ENCODE assay signal across 8 mouse cellular contexts in genomic region chr10:89443115-89443622, GRCm38 (mm10). TPM values are rescaled to one million over a fixed set of nuclear protein-coding genes. Genes with fewer than 3 reads are reported as not detected.
DNase-seq lines count a peak whose midpoint lies in the region; ATAC-seq and TF ChIP-seq lines count a peak whose summit lies in the region.

No protein-coding gene starts in this region.

- no peak for DNase-seq in kidney, adult 2 months
- no peak for DNase-seq in kidney, adult 11 months
- peak; percentile 79 for DNase-seq in MEL (ENCODE audit: low read depth, low spot score)
- DNase-seq in hindbrain, postnatal 0 days (ENCODE audit: low spot score) = no peak
- peak; percentile 32 for DNase-seq in lung, postnatal 14 days
- no peak for DNase-seq in adrenal gland, postnatal 10 days

- no peaks in the 10 kb centered on the region for H3K27me3 ChIP-seq in kidney, adult 2 months (replicated peaks; ENCODE audit: control insufficient read depth, insufficient read depth, low read length)
- no peaks in the 10 kb centered on the region for H3K27me3 ChIP-seq in MEL (ENCODE audit: control insufficient read depth in 1 of 2, insufficient read depth in 2 of 2, low read length in 2 of 2)
- H3K27me3 ChIP-seq in forebrain, embryonic 12.5 days = peaks cover 45% of the 10 kb centered on the region
- no peaks in the 10 kb centered on the region for H3K27me3 ChIP-seq in hindbrain, postnatal 0 days (ENCODE audit: insufficient read depth, low read length)
- no peaks in the 10 kb centered on the region for H3K27me3 ChIP-seq in stomach, embryonic 14.5 days (ENCODE audit: control insufficient read depth, insufficient read depth, low read length)

- peak overlapping the region; percentile 62 for H3K9ac ChIP-seq in MEL (ENCODE audit: control insufficient read depth, low read depth, low read length, poor library complexity, severe bottlenecking)
- peak overlapping the region; percentile 74 for H3K9ac ChIP-seq in forebrain, embryonic 12.5 days
- peak overlapping the region; percentile 54 for H3K9ac ChIP-seq in hindbrain, postnatal 0 days (replicated peaks; ENCODE audit: low read length)
- H3K9ac ChIP-seq in stomach, embryonic 14.5 days (replicated peaks; ENCODE audit: low read depth, low read length) = peak overlapping the region; percentile 57

- H3K4me1 ChIP-seq in kidney, adult 2 months (ENCODE audit: control insufficient read depth, insufficient read depth, low read length) = no peaks in the 10 kb centered on the region
- H3K4me1 ChIP-seq in MEL (ENCODE audit: control insufficient read depth in 1 of 2, insufficient read depth in 2 of 2, low read length in 2 of 2) = peaks cover 3 to 9% of the 10 kb centered on the region in 2 experiments
- peaks cover 14% of the 10 kb centered on the region for H3K4me1 ChIP-seq in forebrain, embryonic 12.5 days
- peaks cover 2% of the 10 kb centered on the region; the same call in 1 of the 2 replicates for H3K4me1 ChIP-seq in hindbrain, postnatal 0 days (ENCODE audit: insufficient read depth, low read length)
- H3K4me1 ChIP-seq in stomach, embryonic 14.5 days (ENCODE audit: control insufficient read depth, insufficient read depth, low read length) = 0 out of 2 replicates have a peak, but pooled peaks cover 4% of the 10 kb centered on the region

- no peaks in the 10 kb centered on the region for H3K36me3 ChIP-seq in kidney, adult 2 months (ENCODE audit: control insufficient read depth, insufficient read depth, low read length)
- H3K36me3 ChIP-seq in MEL (ENCODE audit: control insufficient read depth in 1 of 2, insufficient read depth in 2 of 2, low read length in 2 of 2) = peaks cover 0 to 2% of the 10 kb centered on the region in 2 experiments; a peak in 1 of 4 replicates
- 0 out of 2 replicates have a peak, but pooled peaks cover 6% of the 10 kb centered on the region for H3K36me3 ChIP-seq in forebrain, embryonic 12.5 days (replicated peaks)
- H3K36me3 ChIP-seq in hindbrain, postnatal 0 days (ENCODE audit: insufficient read depth, low read length) = no peaks in the 10 kb centered on the region
- no peaks in the 10 kb centered on the region; the same call in 1 of the 2 replicates for H3K36me3 ChIP-seq in stomach, embryonic 14.5 days (ENCODE audit: control insufficient read depth, insufficient read depth, low read length)

- H3K4me2 ChIP-seq in forebrain, embryonic 12.5 days = peak overlapping the region; percentile 85
- peak overlapping the region; percentile 99 for H3K4me2 ChIP-seq in hindbrain, postnatal 0 days (ENCODE audit: low read depth, low read length)
- H3K4me2 ChIP-seq in stomach, embryonic 14.5 days (replicated peaks; ENCODE audit: low read depth, low read length) = peak overlapping the region; percentile 74

- ATAC-seq in forebrain, embryonic 12.5 days (ENCODE audit: low FRiP score) = no peak
- ATAC-seq in hindbrain, postnatal 0 days = peak; percentile 27
- peak; percentile 25; the same call in 1 of the 2 replicates for ATAC-seq in stomach, embryonic 14.5 days (ENCODE audit: insufficient number of reproducible peaks, insufficient read depth, low FRiP score, low read depth)

- no peak for TF ChIP-seq CTCF in kidney, adult 2 months (conservative IDR thresholded peaks at IDR 0.05; ENCODE audit: insufficient read depth, insufficient read length, low read depth, low read length)
- no peak for TF ChIP-seq CTCF in MEL (IDR thresholded peaks at IDR 0.05 in 2 of 3, conservative IDR thresholded peaks at IDR 0.05 in 1 of 3; ENCODE audit: control insufficient read depth in 1 of 3, insufficient read depth in 1 of 3, low read depth in 2 of 3, low read length in 3 of 3, poor library complexity in 1 of 3, severe bottlenecking in 1 of 3)
- no peak for TF ChIP-seq CTCF in hindbrain, postnatal 0 days (IDR thresholded peaks at IDR 0.05; ENCODE audit: low read depth)

- under 1% methylated on average over 17 of the region's 17 CpGs for WGBS in kidney, adult 2 months
- 1% methylated on average over 17 of the region's 17 CpGs for WGBS in forebrain, embryonic 12.5 days
- WGBS in hindbrain, postnatal 0 days = 0% methylated on average over 17 of the region's 17 CpGs
- WGBS in stomach, embryonic 14.5 days = under 1% methylated on average over 17 of the region's 17 CpGs

- no peak for TF ChIP-seq POLR2A in kidney, adult 2 months (IDR thresholded peaks at IDR 0.05; ENCODE audit: low read depth, low read length)
- TF ChIP-seq POLR2A in MEL (IDR thresholded peaks at IDR 0.05; ENCODE audit: control insufficient read depth in 1 of 2, insufficient read depth in 1 of 2, low read depth in 1 of 2, low read length in 2 of 2, poor library complexity in 1 of 2) = no peak

- peaks cover 1% of the 10 kb centered on the region; the same call in 1 of the 2 replicates for H3K79me2 ChIP-seq in MEL (ENCODE audit: control insufficient read depth, insufficient read depth, low read length, poor library complexity)

- TF ChIP-seq RAD21 in MEL (IDR thresholded peaks at IDR 0.05; ENCODE audit: low read depth, low read length) = no peak

- H3K27ac ChIP-seq in kidney, adult 2 months (ENCODE audit: insufficient read depth, low read depth, low read length) = no peak overlapping the region
- no peak overlapping the region; the same call in 1 of the 2 replicates for H3K27ac ChIP-seq in MEL (ENCODE audit: control insufficient read depth, low read depth, low read length)
- 0 out of 2 replicates have a peak overlapping the region, but pooled peaks have one; percentile 61 for H3K27ac ChIP-seq in forebrain, embryonic 12.5 days
- H3K27ac ChIP-seq in hindbrain, postnatal 0 days = peak overlapping the region; percentile 56; the same call in 1 of the 2 replicates
- H3K27ac ChIP-seq in stomach, embryonic 14.5 days (ENCODE audit: low read length) = no peak overlapping the region

- TF ChIP-seq EP300 in MEL (IDR thresholded peaks at IDR 0.05; ENCODE audit: low read depth in 1 of 2, low read length in 2 of 2) = no peak

- H3K4me3 ChIP-seq in kidney, adult 2 months (ENCODE audit: insufficient read depth, low read depth, low read length) = peak overlapping the region; percentile 75
- H3K4me3 ChIP-seq in MEL (ENCODE audit: control insufficient read depth in 1 of 2, insufficient read depth in 1 of 2, low read depth in 2 of 2, low read length in 2 of 2) = peak overlapping the region; percentile 79 to 87
- peak overlapping the region; percentile 64 for H3K4me3 ChIP-seq in forebrain, embryonic 12.5 days (replicated peaks)
- H3K4me3 ChIP-seq in hindbrain, postnatal 0 days (ENCODE audit: low read length) = peak overlapping the region; percentile 80
- peak overlapping the region; percentile 65 for H3K4me3 ChIP-seq in stomach, embryonic 14.5 days (ENCODE audit: low read depth, low read length)

- H3K9me3 ChIP-seq in MEL (replicated peaks; ENCODE audit: insufficient read depth, low read length) = no peaks in the 10 kb centered on the region
- no peaks in the 10 kb centered on the region for H3K9me3 ChIP-seq in forebrain, embryonic 12.5 days
- H3K9me3 ChIP-seq in hindbrain, postnatal 0 days (ENCODE audit: low read length) = no peaks in the 10 kb centered on the region
- no peaks in the 10 kb centered on the region for H3K9me3 ChIP-seq in stomach, embryonic 14.5 days (ENCODE audit: control insufficient read depth, low read depth, low read length)

TF ChIP-seq in MEL, 35 proteins besides CTCF, POLR2A, EP300 and RAD21:
- peak; percentile 19 for TF ChIP-seq MAX (IDR thresholded peaks at IDR 0.05; ENCODE audit: low read length)
- TF ChIP-seq RCOR1 (IDR thresholded peaks at IDR 0.05; ENCODE audit: low read depth, low read length) = peak; percentile 2; the same call in 1 of the 2 replicates
- 0 out of 2 replicates have a peak, but pooled peaks have one; percentile 25 for TF ChIP-seq CHD1 (IDR thresholded peaks at IDR 0.05; ENCODE audit: low read depth, low read length)
- no peak for TF ChIP-seq JUND (IDR thresholded peaks at IDR 0.05; ENCODE audit: low read depth, low read length)
- TF ChIP-seq TBP (IDR thresholded peaks at IDR 0.05; ENCODE audit: low read depth, low read length) = 0 out of 2 replicates have a peak, but pooled peaks have one; percentile 10

RNA-seq across cellular contexts. Expression of gene Gas2l3, which starts 0.6 kb away (rescaled TPM):
- polyA plus RNA-seq in kidney, adult 2 months (2012; rRNA removed) = 0.19 and 0.75 TPM in 2 replicates
- 2.9 and 3.4 TPM in 2 replicates for total RNA-seq in MEL (2012; rRNA removed)
- 1 to 10 TPM in 1 of 2 experiments, not detected in 1; 3.7 TPM for polyA plus RNA-seq in MEL (2012; ENCODE audit: insufficient read depth in 1 of 2, insufficient read length in 2 of 2, low read depth in 1 of 2, low replicate concordance in 2 of 2, missing spikeins in 1 of 2)
- 16.8 and 21.9 TPM in 2 replicates for polyA plus RNA-seq in forebrain, embryonic 12.5 days (2016; fragmentation: Nextera tagmentation; extraction: Ambion mirVana)
- total RNA-seq in hindbrain, postnatal 0 days (2014; rRNA removed) = 11.7 and 17.8 TPM in 2 replicates
- 5.5 and 6.6 TPM in 2 replicates for polyA plus RNA-seq in hindbrain, postnatal 0 days (2015; fragmentation: Nextera tagmentation; extraction: Ambion mirVana)
- 18.7 and 20.7 TPM in 2 replicates for polyA plus RNA-seq in stomach, embryonic 14.5 days (2014; fragmentation: Nextera tagmentation; extraction: Ambion mirVana)
- 10 to 100 TPM in 1 of 2 experiments, 1 to 10 TPM in 1; 6.8 to 13.3 TPM for total RNA-seq in adrenal gland, postnatal 10 days (2021)

Comparison
In these comparisons a context has a peak if more than half of its experiments do, and no peak if none do; other contexts are left out.
1. DNase-seq: peak in MEL (single experiment) and lung, postnatal 14 days (single experiment); none in kidney, adult 2 months (single experiment), kidney, adult 11 months (single experiment), hindbrain, postnatal 0 days (single experiment) and adrenal gland, postnatal 10 days (single experiment).
2. H3K27ac ChIP-seq: peak in forebrain, embryonic 12.5 days (single experiment) and hindbrain, postnatal 0 days (single experiment); none in kidney, adult 2 months (single experiment), MEL (single experiment) and stomach, embryonic 14.5 days (single experiment).
3. Peak in every context shown above with its lines, with median percentiles within 50 percentile points of each other: H3K4me3 ChIP-seq, H3K9ac ChIP-seq and H3K4me2 ChIP-seq.